Comparison of ENCODE assay signal across 12 mouse cellular contexts in the genomic region with DNA sequence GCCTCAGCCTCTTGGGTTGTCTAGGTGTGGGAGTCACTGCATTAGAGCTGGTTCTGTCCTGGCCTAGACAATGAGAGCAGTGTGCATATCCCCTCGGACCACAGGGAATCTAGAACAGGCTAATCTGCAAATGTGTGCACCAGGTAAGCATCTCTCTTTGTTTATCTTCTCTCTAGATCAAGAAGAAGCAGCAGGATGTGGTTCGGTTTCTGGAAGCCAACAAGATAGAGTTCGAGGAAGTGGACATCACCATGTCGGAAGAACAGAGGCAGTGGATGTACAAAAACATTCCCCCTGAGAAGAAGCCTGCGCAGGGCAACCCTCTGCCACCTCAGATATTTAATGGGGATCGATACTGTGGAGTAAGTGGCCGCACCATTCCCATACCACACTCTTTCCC. TPM values are rescaled to one million over a fixed set of nuclear protein-coding genes. Genes with fewer than 3 reads are reported as not detected.
A peak's percentile ranks its signal among the peaks of the same experiment; 100 is the strongest.
DNase-seq lines count a peak whose midpoint lies in the region; ATAC-seq and TF ChIP-seq lines count a peak whose summit lies in the region.
"Had no signal": no experiment of that assay in that cellular context is flagged by ENCODE, and none has a peak within 500 bp of the region (broad histone marks: within the 10 kb centered on the region; RNA-seq: fewer than 3 reads in every experiment).

No protein-coding gene starts in this region.

- ATAC-seq in lung, embryonic 14.5 days (ENCODE audit: insufficient read depth): peak; percentile 13; the same call in 1 of the 2 replicates
- ATAC-seq in activated CD4-positive, CD25-positive, alpha-beta regulatory T cell, adult 4 months: peak; percentile 47
- ATAC-seq in forebrain, embryonic 15.5 days (replicated peaks): peak; percentile 49; the same call in 1 of the 2 replicates
- peak; percentile 15; the same call in 1 of the 2 replicates for ATAC-seq in neural tube, embryonic 14.5 days (ENCODE audit: low read depth)

- H3K4me2 ChIP-seq in lung, embryonic 14.5 days: no peak overlapping the region
- H3K4me2 ChIP-seq in forebrain, embryonic 15.5 days (replicated peaks): no peak overlapping the region
- H3K4me2 ChIP-seq in neural tube, embryonic 14.5 days (ENCODE audit: low read depth, low read length): no peak overlapping the region
- H3K4me2 ChIP-seq: intestine, embryonic 15.5 days; lung, embryonic 15.5 days had no signal

- peaks cover 17% of the 10 kb centered on the region for H3K4me1 ChIP-seq in lung, embryonic 14.5 days (ENCODE audit: insufficient read depth)
- peaks cover 15% of the 10 kb centered on the region for H3K4me1 ChIP-seq in forebrain, embryonic 15.5 days
- peaks cover 5% of the 10 kb centered on the region; the same call in 1 of the 2 replicates for H3K4me1 ChIP-seq in neural tube, embryonic 14.5 days (ENCODE audit: control insufficient read depth, insufficient read depth, low read length)

- no peak overlapping the region for H3K4me3 ChIP-seq in lung, embryonic 14.5 days (ENCODE audit: low read depth, low read length)
- H3K4me3 ChIP-seq in forebrain, embryonic 15.5 days: no peak overlapping the region
- no peak overlapping the region for H3K4me3 ChIP-seq in neural tube, embryonic 14.5 days (ENCODE audit: low read depth, low read length)
- H3K4me3 ChIP-seq: intestine, embryonic 15.5 days; lung, embryonic 15.5 days; myocyte had no signal

- H3K9ac ChIP-seq in lung, embryonic 14.5 days: no peak overlapping the region; the same call in 1 of the 2 replicates
- no peak overlapping the region for H3K9ac ChIP-seq in forebrain, embryonic 15.5 days (replicated peaks)
- H3K9ac ChIP-seq in neural tube, embryonic 14.5 days (replicated peaks; ENCODE audit: low read depth, low read length): no peak overlapping the region
- H3K9ac ChIP-seq: intestine, embryonic 15.5 days; lung, embryonic 15.5 days had no signal

- H3K27me3 ChIP-seq in lung, embryonic 14.5 days (ENCODE audit: insufficient read depth, low read length): no peaks in the 10 kb centered on the region
- no peaks in the 10 kb centered on the region for H3K27me3 ChIP-seq in forebrain, embryonic 15.5 days
- H3K27me3 ChIP-seq in neural tube, embryonic 14.5 days (ENCODE audit: control insufficient read depth, insufficient read depth, low read length): no peaks in the 10 kb centered on the region
- H3K27me3 ChIP-seq: intestine, embryonic 15.5 days; lung, embryonic 15.5 days had no signal

- H3K9me3 ChIP-seq in lung, embryonic 14.5 days (ENCODE audit: low read depth, low read length): no peaks in the 10 kb centered on the region
- no peaks in the 10 kb centered on the region for H3K9me3 ChIP-seq in forebrain, embryonic 15.5 days
- H3K9me3 ChIP-seq in neural tube, embryonic 14.5 days (ENCODE audit: control insufficient read depth, low read length): no peaks in the 10 kb centered on the region
- H3K9me3 ChIP-seq: intestine, embryonic 15.5 days; lung, embryonic 15.5 days had no signal

- no peak for DNase-seq in lung, embryonic 14.5 days
- DNase-seq in lung, postnatal 14 days: no peak
- DNase-seq in urinary bladder, postnatal 4 days (ENCODE audit: low spot score in 2 of 2): no peak
- DNase-seq in left cerebral cortex, adult 11 months (ENCODE audit: low spot score): no peak
- DNase-seq: adrenal gland, postnatal 25 days had no signal

- H3K36me3 ChIP-seq in lung, embryonic 14.5 days (ENCODE audit: insufficient read depth): 0 out of 2 replicates have a peak, but pooled peaks cover 5% of the 10 kb centered on the region
- H3K36me3 ChIP-seq in forebrain, embryonic 15.5 days: no peaks in the 10 kb centered on the region
- H3K36me3 ChIP-seq in neural tube, embryonic 14.5 days (ENCODE audit: control insufficient read depth, insufficient read depth, low read length): no peaks in the 10 kb centered on the region
- H3K36me3 ChIP-seq: intestine, embryonic 15.5 days had no signal

- WGBS in lung, embryonic 14.5 days: 75% methylated on average over 7 of the region's 7 CpGs
- WGBS in forebrain, embryonic 15.5 days: 88% methylated on average over 7 of the region's 7 CpGs
- 88% methylated on average over 7 of the region's 7 CpGs for whole genome bisulfite sequencing in neural tube, embryonic 14.5 days

- H3K27ac ChIP-seq in lung, embryonic 14.5 days (ENCODE audit: low read depth): no peak overlapping the region; the same call in 1 of the 2 replicates
- H3K27ac ChIP-seq in forebrain, embryonic 15.5 days (replicated peaks): no peak overlapping the region
- H3K27ac ChIP-seq in neural tube, embryonic 14.5 days (ENCODE audit: low read depth, low read length): no peak overlapping the region
- H3K27ac ChIP-seq: intestine, embryonic 15.5 days; kidney, postnatal 0 days; lung, embryonic 15.5 days had no signal

- TF ChIP-seq CTCF in lung, embryonic 14.5 days (IDR thresholded peaks at IDR 0.05; ENCODE audit: low read depth): no peak

RNA-seq across cellular contexts. Expression of gene Sh3bgrl2, which starts 29.1 kb away (rescaled TPM):
- 56.7 and 59.4 TPM in 2 replicates for polyA plus RNA-seq in lung, embryonic 14.5 days (2014; fragmentation: Nextera tagmentation; extraction: Ambion mirVana)
- 10 to 100 TPM in 1 of 2 experiments, 1 to 10 TPM in 1; 7.2 to 11.8 TPM for polyA plus RNA-seq in activated CD4-positive, CD25-positive, alpha-beta regulatory T cell, adult 4 months (2017; shearing (Covaris generic))
- polyA plus RNA-seq in forebrain, embryonic 15.5 days (2015; fragmentation: Nextera tagmentation; extraction: Ambion mirVana): 21.4 and 21.7 TPM in 2 replicates
- polyA plus RNA-seq in neural tube, embryonic 14.5 days (2014; fragmentation: Nextera tagmentation; extraction: Ambion mirVana): 10.1 and 11.4 TPM in 2 replicates
